Mouse (Mus musculus) lung, adult 2 months (tissue): ENCODE data around the gene Trub2. TPM values are rescaled to one million over a fixed set of nuclear protein-coding genes. Genes with fewer than 3 reads are reported as not detected.

Source experiments
- DNase-seq: peaks from one replicate; pipeline ENCODE4 v3.0.0; 2022
- H3K4me1 ChIP-seq: fragments of 200-500 bp; 2 replicates; pipeline ENCODE4 v1.6.1; 2011; ENCODE audit warnings: low read length; ENCODE audit not compliant: control insufficient read depth, insufficient read depth
- H3K4me3 ChIP-seq: fragments of 200-500 bp; replicated peaks from 2 replicates; pipeline ENCODE3; 2011; ENCODE audit warnings: low read depth, mild to moderate bottlenecking, control low read depth, low read length; ENCODE audit errors: extremely low read depth
- CTCF ChIP-seq: fragments of 200-500 bp; IDR thresholded peaks from 2 replicates; pipeline ENCODE4 v1.5.1; 2011; ENCODE audit warnings: mild to moderate bottlenecking, low read length, control low read depth; ENCODE audit not compliant: insufficient read depth
- POLR2A ChIP-seq: fragments of 200-500 bp; IDR thresholded peaks from 2 replicates; pipeline ENCODE4 v1.6.1; 2011; ENCODE audit warnings: low read depth, mild to moderate bottlenecking, control low read depth, low read length, borderline replicate concordance; ENCODE audit errors: extremely low read depth
- WGBS: fragments of 180-500 bp; shearing (Covaris S2); methylation state at CpG from one replicate; pipeline ENCODE4 v1.1.7; 2018; 5-methylcytosine and 5-hydroxymethylcytosine counted together
- polyA plus RNA-seq: library from polyadenylated mRNA; depleted of rRNA; stranded (reverse); fragments of >200 nt; gene quantifications from 2 replicates; pipeline ENCODE4 v1.2.3, GENCODE M21; 2012

Trub2 gene
- polyA plus RNA-seq, 1 experiment, result 36.8 TPM

DNA sequence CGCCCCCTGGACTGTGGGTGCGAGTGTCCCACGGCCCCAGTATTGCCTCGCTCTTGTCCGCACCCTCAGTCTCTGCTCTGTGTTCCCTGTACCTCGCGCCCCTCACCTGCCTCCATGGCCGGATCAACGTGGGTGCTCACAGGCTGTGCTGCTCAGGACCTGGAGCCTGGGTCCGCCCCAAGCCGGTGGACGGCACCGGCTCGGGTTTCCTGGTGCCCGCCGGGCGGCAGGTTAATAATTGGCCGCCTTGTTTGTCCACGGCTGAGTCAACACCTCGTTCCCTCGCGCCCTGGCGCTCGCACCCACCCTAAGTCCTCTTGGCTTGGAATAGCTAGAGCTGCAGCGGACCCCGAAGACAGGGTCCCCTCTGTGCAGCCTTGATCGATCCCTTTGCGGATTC, 36.8 kb downstream of the Trub2 start, which contains the start of gene Gm13420:
TSS of gene Gm13420 (minus strand) at position 189 of the 400 bp plus-strand sequence.
- peak; percentile 20 for DNase-seq
- no peak within 1 kb of the TSS for H3K4me3 ChIP-seq
- H3K4me1 ChIP-seq, result no peaks in the 10 kb centered on the region
- WGBS, result 6% methylated on average over 28 of the region's 28 CpGs
- no peak for TF ChIP-seq CTCF
- TF ChIP-seq POLR2A, result no peak

DNA sequence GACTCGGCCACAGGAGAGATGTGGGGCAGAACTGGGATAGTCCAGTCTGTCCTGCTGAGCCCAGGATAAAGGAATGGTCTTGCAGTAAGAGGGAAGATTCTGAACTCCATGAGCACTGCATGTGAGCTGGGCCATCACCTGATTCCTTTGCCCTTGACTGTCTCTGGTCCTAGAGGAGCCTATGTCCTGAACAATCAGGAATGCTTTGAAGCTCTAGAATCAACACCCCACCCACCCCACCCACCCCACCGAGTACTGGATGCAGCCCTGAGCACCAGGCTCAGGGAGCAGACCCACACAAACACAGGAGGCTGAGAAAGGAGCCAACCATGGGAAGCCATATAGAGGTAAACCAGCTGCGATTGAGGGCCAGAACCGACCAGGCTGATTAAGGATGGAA, 39.8 kb downstream of the Trub2 start:
- Histone ChIP-seq H3K4me3 (no peak overlapping the region), H3K4me1 (no peaks in the 10 kb centered on the region)
- no peak for TF ChIP-seq POLR2A
- no peak for TF ChIP-seq CTCF
- 82% methylated on average over 4 of the region's 4 CpGs for WGBS
- DNase-seq, result no peak

DNA sequence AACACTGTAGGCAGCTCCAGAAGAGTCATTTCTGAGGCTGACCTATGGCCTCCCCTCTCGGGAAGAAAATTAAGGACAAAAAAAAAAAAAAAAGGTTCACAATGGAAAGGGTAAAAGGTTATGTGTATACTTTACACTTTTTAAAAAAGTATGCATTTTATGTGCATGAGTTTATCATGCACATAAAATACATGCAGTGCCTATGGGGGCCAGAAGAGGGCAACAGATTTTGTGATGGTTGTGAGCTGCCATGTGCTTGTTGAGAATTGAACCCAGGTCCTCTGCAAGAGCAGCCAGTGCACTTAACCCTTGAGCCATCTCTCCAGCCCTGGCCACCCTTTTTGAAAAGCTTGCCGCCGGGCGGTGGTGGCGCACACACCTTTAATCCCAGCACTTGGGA, 40.5 kb downstream of the Trub2 start:
- WGBS, result 71% methylated on average over 5 of the region's 5 CpGs
- Histone ChIP-seq H3K4me1 (no peaks in the 10 kb centered on the region), H3K4me3 (no peak overlapping the region)
- no peak for TF ChIP-seq POLR2A
- 0 out of 2 replicates have a peak, but pooled peaks have one; percentile 15 for TF ChIP-seq CTCF
- no peak for DNase-seq

DNA sequence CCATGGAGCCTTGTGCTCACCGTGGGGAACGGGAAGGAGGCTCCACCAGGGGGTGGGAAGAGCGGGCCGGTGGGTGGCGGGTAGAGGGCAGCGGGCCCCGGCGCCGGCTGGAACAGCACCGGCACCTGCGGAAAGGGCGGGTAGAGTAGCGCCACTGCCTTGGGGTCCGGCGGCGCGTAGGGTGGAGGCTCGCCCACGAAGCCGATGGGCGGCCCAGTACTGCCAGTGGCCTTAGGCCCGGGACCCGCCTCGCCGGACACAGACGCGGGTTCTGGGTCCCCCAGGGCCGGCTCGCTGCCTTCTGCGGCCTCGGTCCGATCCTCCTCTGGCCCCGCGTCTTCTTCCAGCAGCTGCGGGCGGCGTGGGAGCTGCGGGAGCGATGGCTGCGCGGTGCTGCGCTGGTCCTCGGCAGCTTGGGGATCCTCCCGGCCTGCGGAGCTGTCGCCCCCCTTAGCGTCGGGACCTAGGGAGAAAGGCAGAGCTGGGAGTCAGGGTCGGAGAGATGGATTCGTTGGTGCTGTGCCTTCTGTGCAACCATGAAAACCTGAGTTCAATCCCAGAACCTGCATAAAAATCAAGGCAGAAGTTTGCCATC, 41.0 kb downstream of the Trub2 start:
- WGBS, result 9% methylated on average over 49 of the region's 50 CpGs
- Histone ChIP-seq H3K4me3 (no peak overlapping the region), H3K4me1 (no peaks in the 10 kb centered on the region)
- DNase-seq, result no peak
- TF ChIP-seq POLR2A (no peak), CTCF (no peak)

DNA sequence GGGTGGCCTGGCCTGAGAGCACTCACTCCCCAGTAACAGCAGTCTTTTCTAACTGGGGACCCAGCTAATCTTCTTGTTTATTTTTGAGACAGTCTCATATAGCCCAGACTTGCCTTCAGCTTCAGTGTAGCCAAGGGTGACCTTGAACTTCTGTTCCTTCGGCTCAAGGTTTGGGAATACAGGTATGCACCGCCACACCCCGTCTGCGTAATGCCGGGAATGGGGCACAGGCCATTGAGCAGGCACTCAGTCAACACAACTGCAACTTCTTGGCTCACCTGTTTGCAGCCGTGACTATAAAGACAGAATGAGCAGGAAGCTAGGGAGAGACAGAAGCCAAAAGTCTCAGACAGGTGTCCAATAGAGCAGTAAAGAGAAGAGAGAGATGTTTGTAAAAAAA, 44.0 kb downstream of the Trub2 start:
- WGBS, result 65% methylated on average over 6 of the region's 6 CpGs
- TF ChIP-seq CTCF (no peak), POLR2A (no peak)
- Histone ChIP-seq H3K4me3 (no peak overlapping the region), H3K4me1 (no peaks in the 10 kb centered on the region)
- DNase-seq, result no peak

DNA sequence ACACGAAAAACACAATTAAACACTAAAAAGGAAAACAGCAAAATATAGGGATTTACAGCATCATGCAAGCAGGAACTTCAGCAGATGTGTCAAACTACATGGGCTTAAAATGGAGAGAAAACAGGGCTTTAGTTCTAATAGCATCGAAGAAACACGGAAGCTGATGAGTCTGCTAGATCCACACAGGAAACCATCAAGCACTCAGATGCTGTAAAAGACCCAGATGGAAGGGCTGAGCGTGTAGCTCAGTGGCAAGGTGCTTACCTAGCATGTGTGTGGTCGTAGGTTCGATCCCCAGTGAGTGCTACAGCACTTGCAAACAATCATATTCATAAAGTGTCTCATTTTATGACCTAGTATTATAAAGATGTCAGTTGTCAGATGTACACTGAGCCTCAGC, 47.1 kb downstream of the Trub2 start:
- WGBS, result 92% methylated on average over 6 of the region's 6 CpGs
- TF ChIP-seq CTCF (no peak), POLR2A (no peak)
- DNase-seq, result no peak

DNA sequence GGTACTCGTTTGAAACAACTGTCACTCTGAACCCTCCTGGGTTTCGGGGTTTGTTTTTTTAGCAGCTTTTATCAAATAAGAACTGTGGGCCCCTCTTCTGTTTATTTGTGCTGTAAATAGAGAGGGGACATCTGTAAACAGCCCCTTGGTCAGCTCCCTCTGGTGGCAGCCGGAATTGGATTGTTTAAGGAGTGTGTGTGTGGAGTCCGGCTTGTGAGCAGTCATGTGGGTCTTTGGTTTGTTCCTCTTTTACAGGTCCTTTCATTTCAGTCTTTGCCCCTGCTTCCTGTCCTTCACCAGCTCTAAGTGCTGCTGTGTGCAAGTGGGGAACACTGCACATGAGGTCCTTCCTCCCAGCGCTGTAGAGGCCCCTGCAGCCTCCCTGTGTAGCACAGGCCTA, 48.9 kb downstream of the Trub2 start:
- WGBS, result 53% methylated on average over 5 of the region's 5 CpGs
- TF ChIP-seq POLR2A, result no peak
- TF ChIP-seq CTCF, result no peak
- Histone ChIP-seq H3K4me3 (no peak overlapping the region), H3K4me1 (no peaks in the 10 kb centered on the region)
- no peak for DNase-seq

More for the DNA sequence above, 47.1 kb downstream of the Trub2 start:
- Histone ChIP-seq H3K4me3 (no peak overlapping the region), H3K4me1 (no peaks in the 10 kb centered on the region)

DNA sequence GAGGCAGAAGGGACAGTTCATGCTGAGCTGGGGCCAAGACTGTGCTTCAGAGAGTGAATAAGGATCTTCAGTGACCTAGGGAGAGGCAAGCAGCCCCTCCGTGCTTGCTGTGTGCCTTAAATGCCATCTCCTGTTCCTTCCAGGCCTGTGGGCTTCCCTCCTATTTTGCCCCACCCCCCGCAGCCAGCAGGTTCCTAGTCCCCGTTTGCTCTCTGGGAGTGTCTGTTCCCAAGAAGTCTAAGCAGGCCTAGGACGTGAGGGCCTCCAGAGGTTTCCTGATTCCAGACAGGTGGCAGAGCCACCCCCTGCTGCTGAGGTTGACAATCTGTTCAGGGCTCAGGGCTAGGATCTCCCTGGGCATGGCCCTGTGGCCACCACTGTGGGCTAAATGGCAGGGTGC, 49.5 kb downstream of the Trub2 start:
- no peak for DNase-seq
- H3K4me3 ChIP-seq, result no peak overlapping the region
- no peaks in the 10 kb centered on the region for H3K4me1 ChIP-seq
- TF ChIP-seq CTCF (no peak), POLR2A (no peak)
- WGBS, result 46% methylated on average over 4 of the region's 4 CpGs

DNA sequence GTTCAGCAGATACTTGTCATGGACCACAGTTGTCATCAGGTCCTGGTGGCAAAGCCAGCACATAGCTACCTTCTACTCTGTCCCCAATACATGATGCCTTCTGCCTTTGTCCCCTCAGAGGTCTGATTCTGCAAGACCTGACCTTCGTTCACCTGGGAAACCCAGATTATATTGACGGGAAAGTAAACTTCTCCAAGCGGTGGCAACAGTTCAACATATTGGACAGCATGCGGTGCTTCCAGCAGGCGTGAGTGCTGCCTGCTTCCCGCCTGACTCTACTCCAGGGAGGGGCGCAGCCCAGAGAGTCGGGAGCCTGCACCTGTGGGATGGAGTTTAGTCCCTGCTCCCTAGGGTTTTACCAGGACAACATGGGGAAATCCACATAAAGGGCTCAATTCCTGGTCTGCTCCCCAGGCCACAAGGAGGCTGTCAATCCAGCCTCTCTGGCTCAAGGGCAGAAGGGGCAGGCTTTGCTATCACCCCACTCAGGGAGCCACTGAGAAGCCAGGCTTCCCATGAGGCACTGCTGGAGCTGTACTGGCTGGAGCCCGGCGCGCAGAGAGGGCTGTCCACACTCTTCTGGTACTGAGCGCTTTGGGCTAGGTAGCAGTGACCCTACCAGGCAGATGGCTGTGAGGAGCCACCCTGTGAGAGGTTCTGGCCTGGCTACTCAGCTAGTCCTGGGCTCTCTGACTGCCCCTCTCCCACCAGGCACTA, 50.9 kb downstream of the Trub2 start:
- TF ChIP-seq POLR2A (no peak), CTCF (no peak)
- Histone ChIP-seq H3K4me1 (no peaks in the 10 kb centered on the region), H3K4me3 (no peak overlapping the region)
- no peak for DNase-seq
- WGBS, result 74% methylated on average over 12 of the region's 12 CpGs

DNA sequence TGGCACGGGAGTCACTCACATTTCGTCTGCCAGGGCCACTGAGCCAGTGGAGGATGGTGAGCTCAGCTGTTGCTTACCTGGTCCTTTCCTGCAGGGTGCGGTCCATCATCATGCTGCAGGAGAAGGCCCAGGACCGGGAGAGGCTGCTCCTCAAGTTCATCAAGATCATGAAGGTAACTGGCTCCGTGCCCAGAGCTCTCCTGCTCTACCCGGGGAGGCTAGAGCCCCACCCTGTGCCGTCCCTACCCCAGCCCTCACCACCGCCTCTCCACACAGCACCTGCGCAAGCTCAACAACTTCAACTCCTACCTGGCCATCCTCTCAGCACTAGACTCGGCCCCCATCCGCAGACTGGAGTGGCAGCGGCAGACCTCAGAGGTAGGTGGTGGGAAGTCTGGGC, 52.6 kb downstream of the Trub2 start:
- H3K4me3 ChIP-seq, result no peak overlapping the region
- WGBS, result 72% methylated on average over 12 of the region's 12 CpGs
- no peaks in the 10 kb centered on the region for H3K4me1 ChIP-seq
- TF ChIP-seq POLR2A (no peak), CTCF (no peak)
- DNase-seq, result peak; percentile 23

DNA sequence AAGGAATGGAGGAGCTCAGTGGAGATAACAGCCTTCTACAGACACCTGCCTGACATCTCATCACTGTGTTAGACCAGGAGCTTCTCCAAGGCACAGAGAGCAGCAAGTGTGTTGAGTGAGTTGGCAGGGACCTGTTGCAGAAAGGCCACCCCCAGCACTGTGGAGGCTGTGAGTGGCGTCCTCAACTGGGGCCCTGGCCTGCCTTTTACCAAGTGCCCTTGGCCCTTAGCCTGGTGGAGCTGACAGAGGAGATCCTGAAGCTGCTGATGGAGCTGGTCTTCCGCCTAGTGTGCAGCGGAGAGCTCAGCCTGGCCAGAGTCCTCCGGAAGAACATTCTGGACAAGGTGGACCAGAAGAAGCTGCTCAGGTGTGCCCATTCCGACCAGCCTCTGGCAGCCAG, 55.0 kb downstream of the Trub2 start:
- 94% methylated on average over 5 of the region's 5 CpGs for WGBS
- TF ChIP-seq POLR2A (no peak), CTCF (no peak)
- no peaks in the 10 kb centered on the region for H3K4me1 ChIP-seq
- DNase-seq, result no peak
- H3K4me3 ChIP-seq, result no peak overlapping the region
